Mouse (Mus musculus) thymus, adult 2 months (tissue): ENCODE results near the gene Enox1. TPM values are rescaled to one million over a fixed set of nuclear protein-coding genes. Genes with fewer than 3 reads are reported as not detected.

Source experiments
- DNase-seq: peaks from one replicate; pipeline ENCODE4 v3.0.0; 2021
- H3K27ac ChIP-seq: fragments of 200-500 bp; 2 replicates; pipeline ENCODE4 v1.5.1; 2012; ENCODE audit warnings: low read length, control low read depth; ENCODE audit not compliant: control insufficient read depth, insufficient read depth
- H3K27me3 ChIP-seq: fragments of 200-500 bp; 2 replicates; pipeline ENCODE4 v1.6.1; 2012; ENCODE audit warnings: mild to moderate bottlenecking, low read length, moderate library complexity, mixed read lengths; ENCODE audit not compliant: control insufficient read depth, insufficient read depth
- H3K36me3 ChIP-seq: fragments of 200-500 bp; 2 replicates; pipeline ENCODE4 v1.6.1; 2012; ENCODE audit warnings: mild to moderate bottlenecking, low read length, moderate library complexity; ENCODE audit not compliant: control insufficient read depth, insufficient read depth
- H3K4me1 ChIP-seq: fragments of 200-500 bp; replicated peaks from 2 replicates; pipeline ENCODE4 v1.6.1; 2012; ENCODE audit warnings: low read length; ENCODE audit not compliant: control insufficient read depth, insufficient read depth
- H3K4me3 ChIP-seq: fragments of 200-500 bp; 2 replicates; pipeline ENCODE4 v1.5.1; 2012; ENCODE audit warnings: mild to moderate bottlenecking, low read length, control low read depth, moderate library complexity; ENCODE audit not compliant: control insufficient read depth, insufficient read depth
- CTCF ChIP-seq: fragments of 200-500 bp; IDR thresholded peaks from 2 replicates; pipeline ENCODE4 v1.5.1; 2012; ENCODE audit warnings: mild to moderate bottlenecking, control low read depth, low read length, moderate library complexity, borderline replicate concordance; ENCODE audit not compliant: control insufficient read depth, poor library complexity, insufficient read depth; ENCODE audit errors: extremely low read depth
- POLR2A ChIP-seq: fragments of 200-500 bp; IDR thresholded peaks from 2 replicates; pipeline ENCODE4 v1.6.1; 2012; ENCODE audit warnings: mild to moderate bottlenecking, low read length, control low read depth, moderate library complexity; ENCODE audit not compliant: control insufficient read depth, poor library complexity, insufficient read depth; ENCODE audit errors: extremely low read depth
- WGBS: fragments of 180-500 bp; shearing (Covaris S2); methylation state at CpG from one replicate; pipeline ENCODE4 v1.1.7; 2018; 5-methylcytosine and 5-hydroxymethylcytosine counted together
- polyA plus RNA-seq: library from polyadenylated mRNA; depleted of rRNA; stranded (reverse); fragments of >200 nt; gene quantifications from 2 replicates; pipeline ENCODE4 v1.2.3, GENCODE M21; 2012

Enox1 gene
- polyA plus RNA-seq, 1 experiment = 0.38 TPM

- DNase-seq = no peak
- no peak overlapping the region for H3K27ac ChIP-seq
- no peaks in the 10 kb centered on the region for H3K27me3 ChIP-seq
- WGBS = 72% methylated on average over 14 of the region's 14 CpGs
- H3K4me1 ChIP-seq = peaks cover 9% of the 10 kb centered on the region
- H3K4me3 ChIP-seq = no peak overlapping the region
- no peaks in the 10 kb centered on the region for H3K36me3 ChIP-seq
- no peak for TF ChIP-seq POLR2A
- TF ChIP-seq CTCF = no peak
These were observed 423.8 kb downstream of the Enox1 start for GRCm38 (mm10) chr14:77580106-77580936.

GRCm38 (mm10) chr14:77580937-77581270 lies 424.3 kb downstream of the Enox1 start:
- Histone ChIP-seq H3K27ac (no peak overlapping the region), H3K36me3 (no peaks in the 10 kb centered on the region), H3K4me1 (peaks cover 9% of the 10 kb centered on the region), H3K4me3 (no peak overlapping the region), H3K27me3 (no peaks in the 10 kb centered on the region)
- DNase-seq = no peak
- WGBS = 63% methylated on average over 5 of the region's 5 CpGs
- TF ChIP-seq POLR2A (no peak), CTCF (no peak)

- DNase-seq = no peak
- whole genome bisulfite sequencing = 91% methylated on average over 6 of the region's 6 CpGs
- H3K27ac ChIP-seq = no peak overlapping the region
- H3K4me1 ChIP-seq = peaks cover 9% of the 10 kb centered on the region
- TF ChIP-seq CTCF (no peak), POLR2A (no peak)
- H3K36me3 ChIP-seq = no peaks in the 10 kb centered on the region
- no peaks in the 10 kb centered on the region for H3K27me3 ChIP-seq
- H3K4me3 ChIP-seq = no peak overlapping the region
These were observed 425.1 kb downstream of the Enox1 start for GRCm38 (mm10) chr14:77581616-77582015.

GRCm38 (mm10) chr14:77584426-77584825 lies 427.9 kb downstream of the Enox1 start:
- no peak for TF ChIP-seq CTCF
- TF ChIP-seq POLR2A = no peak
- peaks cover 9% of the 10 kb centered on the region for H3K4me1 ChIP-seq
- H3K36me3 ChIP-seq = no peaks in the 10 kb centered on the region
- H3K27me3 ChIP-seq = no peaks in the 10 kb centered on the region
- H3K4me3 ChIP-seq = no peak overlapping the region
- 93% methylated on average over 5 of the region's 5 CpGs for WGBS
- DNase-seq = no peak
- H3K27ac ChIP-seq = no peak overlapping the region

GRCm38 (mm10) chr14:77585031-77585800 lies 428.7 kb downstream of the Enox1 start:
- H3K4me3 ChIP-seq = no peak overlapping the region
- H3K27me3 ChIP-seq = no peaks in the 10 kb centered on the region
- H3K27ac ChIP-seq = no peak overlapping the region
- DNase-seq = no peak
- peaks cover 8% of the 10 kb centered on the region for H3K4me1 ChIP-seq
- no peaks in the 10 kb centered on the region for H3K36me3 ChIP-seq
- TF ChIP-seq CTCF (no peak), POLR2A (no peak)
- WGBS = 93% methylated on average over 11 of the region's 11 CpGs

GRCm38 (mm10) chr14:77586033-77586432 lies 429.5 kb downstream of the Enox1 start:
- TF ChIP-seq CTCF (no peak), POLR2A (no peak)
- DNase-seq = no peak
- Histone ChIP-seq H3K27me3 (no peaks in the 10 kb centered on the region), H3K4me1 (0 out of 2 replicates have a peak, but pooled peaks cover 2% of the 10 kb centered on the region), H3K36me3 (no peaks in the 10 kb centered on the region), H3K4me3 (no peak overlapping the region), H3K27ac (no peak overlapping the region)
- WGBS = 96% methylated on average over 5 of the region's 5 CpGs
